Mouse (Mus musculus): ENCODE measurements at regions not wholly inside any gene's neighbourhood (a gene's known extent, or its start where the extent isn't known, plus 50 kb on each side); places are given as distances from the start of the nearest gene placed in this dataset.
A peak's percentile ranks its signal among the peaks of the same experiment; 100 is the strongest.
"Not testable (repeated sequence)": the region's sequence is repeated elsewhere in the genome, so short reads cannot be mapped to it uniquely, and the experiment has no call there.

GRCm38 (mm10) chr5:59831836-59832235 is 1976.8 kb upstream of the G6pd2 start:
- 84% methylated on average over 3 of the region's 3 CpGs for WGBS
- ATAC-seq (ENCODE audit: insufficient number of reproducible peaks, insufficient read depth, low FRiP score, low TSS enrichment, low read depth) = no peak
- Histone ChIP-seq H3K9me3 (no peaks in the 10 kb centered on the region), H3K27me3 (no peaks in the 10 kb centered on the region), H3K4me1 (replicated peaks) (no peaks in the 10 kb centered on the region), H3K9ac (replicated peaks) (no peak overlapping the region), H3K36me3 (no peaks in the 10 kb centered on the region), H3K4me2 (no peak overlapping the region), H3K27ac (no peak overlapping the region), H3K4me3 (replicated peaks) (no peak overlapping the region)

GRCm38 (mm10) chr5:59845745-59846144 is 1962.9 kb upstream of the G6pd2 start:
- H3K4me2 ChIP-seq = no peak overlapping the region
- whole genome bisulfite sequencing = 73% methylated on average over 1 of the region's 1 CpGs
- H3K27ac ChIP-seq = no peak overlapping the region
- no peaks in the 10 kb centered on the region for H3K9me3 ChIP-seq
- H3K9ac ChIP-seq (replicated peaks) = no peak overlapping the region
- no peak overlapping the region for H3K4me3 ChIP-seq (replicated peaks)
- H3K27me3 ChIP-seq = no peaks in the 10 kb centered on the region
- no peaks in the 10 kb centered on the region for H3K4me1 ChIP-seq (replicated peaks)
- ATAC-seq (ENCODE audit: insufficient number of reproducible peaks, insufficient read depth, low FRiP score, low TSS enrichment, low read depth) = no peak
- no peaks in the 10 kb centered on the region for H3K36me3 ChIP-seq

- Histone ChIP-seq H3K4me3 (replicated peaks) (no peak overlapping the region), H3K4me1 (replicated peaks) (no peaks in the 10 kb centered on the region), H3K27me3 (no peaks in the 10 kb centered on the region), H3K4me2 (no peak overlapping the region), H3K27ac (no peak overlapping the region), H3K36me3 (no peaks in the 10 kb centered on the region), H3K9me3 (no peaks in the 10 kb centered on the region), H3K9ac (replicated peaks) (no peak overlapping the region)
- WGBS = 75% methylated on average over 1 of the region's 1 CpGs
- no peak for ATAC-seq (ENCODE audit: insufficient number of reproducible peaks, insufficient read depth, low FRiP score, low TSS enrichment, low read depth)
Observed at GRCm38 (mm10) chr5:59847643-59848042, 1961.0 kb upstream of the G6pd2 start.

- Histone ChIP-seq H3K27me3 (no peaks in the 10 kb centered on the region), H3K9ac (replicated peaks) (no peak overlapping the region), H3K9me3 (no peaks in the 10 kb centered on the region), H3K4me3 (replicated peaks) (no peak overlapping the region), H3K36me3 (no peaks in the 10 kb centered on the region), H3K27ac (no peak overlapping the region), H3K4me2 (no peak overlapping the region), H3K4me1 (replicated peaks) (no peaks in the 10 kb centered on the region)
- WGBS = 86% methylated on average over 6 of the region's 6 CpGs
- ATAC-seq (ENCODE audit: insufficient number of reproducible peaks, insufficient read depth, low FRiP score, low TSS enrichment, low read depth) = no peak
Observed at GRCm38 (mm10) chr5:59893952-59894724, 1914.5 kb upstream of the G6pd2 start.

GRCm38 (mm10) chr5:59921910-59922309 is 1886.7 kb upstream of the G6pd2 start:
- WGBS = 86% methylated on average over 4 of the region's 4 CpGs
- no peaks in the 10 kb centered on the region for H3K4me1 ChIP-seq (replicated peaks)
- no peak overlapping the region for H3K4me2 ChIP-seq
- no peak overlapping the region for H3K27ac ChIP-seq
- H3K27me3 ChIP-seq = no peaks in the 10 kb centered on the region
- no peak overlapping the region for H3K9ac ChIP-seq (replicated peaks)
- no peak for ATAC-seq (ENCODE audit: insufficient number of reproducible peaks, insufficient read depth, low FRiP score, low TSS enrichment, low read depth)
- no peaks in the 10 kb centered on the region for H3K9me3 ChIP-seq
- H3K4me3 ChIP-seq (replicated peaks) = no peak overlapping the region
- H3K36me3 ChIP-seq = no peaks in the 10 kb centered on the region

- no peaks in the 10 kb centered on the region for H3K36me3 ChIP-seq
Observed at GRCm38 (mm10) chr5:59940861-59941260, 1867.8 kb upstream of the G6pd2 start.

GRCm38 (mm10) chr5:59945761-59946160 is 1862.9 kb upstream of the G6pd2 start:
- no peak overlapping the region for H3K9ac ChIP-seq (replicated peaks)
- no peaks in the 10 kb centered on the region for H3K4me1 ChIP-seq (replicated peaks)
- no peak overlapping the region for H3K4me2 ChIP-seq
- H3K9me3 ChIP-seq = no peaks in the 10 kb centered on the region
- no peaks in the 10 kb centered on the region for H3K36me3 ChIP-seq
- ATAC-seq (ENCODE audit: insufficient number of reproducible peaks, insufficient read depth, low FRiP score, low TSS enrichment, low read depth) = no peak
- H3K27me3 ChIP-seq = no peaks in the 10 kb centered on the region
- H3K27ac ChIP-seq = no peak overlapping the region
- no peak overlapping the region for H3K4me3 ChIP-seq (replicated peaks)

More at GRCm38 (mm10) chr5:59940861-59941260, 1867.8 kb upstream of the G6pd2 start:
- no peak overlapping the region for H3K27ac ChIP-seq
- H3K4me2 ChIP-seq = no peak overlapping the region
- no peak overlapping the region for H3K4me3 ChIP-seq (replicated peaks)
- WGBS = 89% methylated on average over 1 of the region's 1 CpGs
- H3K4me1 ChIP-seq (replicated peaks) = no peaks in the 10 kb centered on the region
- ATAC-seq (ENCODE audit: insufficient number of reproducible peaks, insufficient read depth, low FRiP score, low TSS enrichment, low read depth) = no peak
- no peak overlapping the region for H3K9ac ChIP-seq (replicated peaks)
- H3K9me3 ChIP-seq = no peaks in the 10 kb centered on the region
- no peaks in the 10 kb centered on the region for H3K27me3 ChIP-seq

GRCm38 (mm10) chr5:59947831-59948568 is 1860.6 kb upstream of the G6pd2 start:
- H3K4me3 ChIP-seq (replicated peaks) = no peak overlapping the region
- H3K36me3 ChIP-seq = no peaks in the 10 kb centered on the region
- no peak overlapping the region for H3K9ac ChIP-seq (replicated peaks)
- no peak overlapping the region for H3K4me2 ChIP-seq
- H3K9me3 ChIP-seq = no peaks in the 10 kb centered on the region
- H3K27ac ChIP-seq = no peak overlapping the region
- WGBS = 93% methylated on average over 4 of the region's 4 CpGs
- no peaks in the 10 kb centered on the region for H3K4me1 ChIP-seq (replicated peaks)
- ATAC-seq (ENCODE audit: insufficient number of reproducible peaks, insufficient read depth, low FRiP score, low TSS enrichment, low read depth) = no peak
- H3K27me3 ChIP-seq = no peaks in the 10 kb centered on the region

- ATAC-seq (ENCODE audit: insufficient number of reproducible peaks, insufficient read depth, low FRiP score, low TSS enrichment, low read depth); H3K9me3 ChIP-seq; H3K27ac ChIP-seq; H3K36me3 ChIP-seq; H3K4me2 ChIP-seq; H3K4me1 ChIP-seq (replicated peaks); H3K27me3 ChIP-seq; H3K4me3 ChIP-seq (replicated peaks); H3K9ac ChIP-seq (replicated peaks): not testable (repeated sequence)
- 92% methylated on average over 7 of the region's 7 CpGs for WGBS
Observed at GRCm38 (mm10) chr5:59956240-59956639, 1852.4 kb upstream of the G6pd2 start.

GRCm38 (mm10) chr5:59996698-59997097 is 1811.9 kb upstream of the G6pd2 start:
- ATAC-seq (ENCODE audit: insufficient number of reproducible peaks, insufficient read depth, low FRiP score, low TSS enrichment, low read depth) = no peak
- Histone ChIP-seq H3K27me3 (no peaks in the 10 kb centered on the region), H3K9ac (replicated peaks) (no peak overlapping the region), H3K4me2 (no peak overlapping the region), H3K27ac (no peak overlapping the region), H3K4me3 (replicated peaks) (no peak overlapping the region), H3K4me1 (replicated peaks) (no peaks in the 10 kb centered on the region), H3K36me3 (no peaks in the 10 kb centered on the region), H3K9me3 (no peaks in the 10 kb centered on the region)
- 69% methylated on average over 3 of the region's 3 CpGs for WGBS

- WGBS = 93% methylated on average over 6 of the region's 7 CpGs
- H3K4me3 ChIP-seq (replicated peaks); H3K27me3 ChIP-seq; H3K36me3 ChIP-seq; H3K9me3 ChIP-seq; H3K27ac ChIP-seq; H3K9ac ChIP-seq (replicated peaks); H3K4me1 ChIP-seq (replicated peaks); H3K4me2 ChIP-seq: not testable (repeated sequence)
- ATAC-seq (ENCODE audit: insufficient number of reproducible peaks, insufficient read depth, low FRiP score, low TSS enrichment, low read depth) = peak; percentile 100
Observed at GRCm38 (mm10) chr5:60042603-60043175, 1765.9 kb upstream of the G6pd2 start.
